Mouse (Mus musculus) embryonic fibroblast, embryonic 13.5 days (primary cell): ENCODE data around the gene Gm45713. TPM values are rescaled to one million over a fixed set of nuclear protein-coding genes. Genes with fewer than 3 reads are reported as not detected.
"Not testable (repeated sequence)": the region's sequence is repeated elsewhere in the genome, so short reads cannot be mapped to it uniquely, and the experiment has no call there.

Experiments
- H3K27ac ChIP-seq: 2 replicates; pipeline ENCODE4 v1.5.1; 2012; ENCODE audit warnings: low read length, control low read depth, inconsistent platforms; ENCODE audit not compliant: insufficient read depth
- H3K4me1 ChIP-seq: 2 replicates; pipeline ENCODE4 v1.6.1; 2011; ENCODE audit warnings: low read length; ENCODE audit not compliant: control insufficient read depth, insufficient read depth
- H3K4me3 ChIP-seq: 2 replicates; pipeline ENCODE4 v1.5.1; 2011; ENCODE audit warnings: mild to moderate bottlenecking, control low read depth, low read length; ENCODE audit not compliant: insufficient read depth
- CTCF ChIP-seq: IDR thresholded peaks from 2 replicates; pipeline ENCODE4 v1.5.1; 2011; ENCODE audit warnings: mild to moderate bottlenecking, control low read depth, low read length, moderate library complexity, borderline replicate concordance; ENCODE audit not compliant: insufficient read depth
- POLR2A ChIP-seq: IDR thresholded peaks from 2 replicates; pipeline ENCODE4 v1.6.1; 2011; ENCODE audit warnings: low read depth, mild to moderate bottlenecking, control low read depth, low read length, moderate library complexity
- polyA plus RNA-seq: library from polyadenylated mRNA; stranded (reverse); fragments of >200 nt; gene quantifications from 2 replicates; pipeline ENCODE4 v1.2.4, GENCODE M21; 2011; ENCODE audit warnings: low read depth; ENCODE audit not compliant: missing spikeins, insufficient read length

Gm45713 gene
- polyA plus RNA-seq, 1 experiment, result 1.8 TPM

DNA sequence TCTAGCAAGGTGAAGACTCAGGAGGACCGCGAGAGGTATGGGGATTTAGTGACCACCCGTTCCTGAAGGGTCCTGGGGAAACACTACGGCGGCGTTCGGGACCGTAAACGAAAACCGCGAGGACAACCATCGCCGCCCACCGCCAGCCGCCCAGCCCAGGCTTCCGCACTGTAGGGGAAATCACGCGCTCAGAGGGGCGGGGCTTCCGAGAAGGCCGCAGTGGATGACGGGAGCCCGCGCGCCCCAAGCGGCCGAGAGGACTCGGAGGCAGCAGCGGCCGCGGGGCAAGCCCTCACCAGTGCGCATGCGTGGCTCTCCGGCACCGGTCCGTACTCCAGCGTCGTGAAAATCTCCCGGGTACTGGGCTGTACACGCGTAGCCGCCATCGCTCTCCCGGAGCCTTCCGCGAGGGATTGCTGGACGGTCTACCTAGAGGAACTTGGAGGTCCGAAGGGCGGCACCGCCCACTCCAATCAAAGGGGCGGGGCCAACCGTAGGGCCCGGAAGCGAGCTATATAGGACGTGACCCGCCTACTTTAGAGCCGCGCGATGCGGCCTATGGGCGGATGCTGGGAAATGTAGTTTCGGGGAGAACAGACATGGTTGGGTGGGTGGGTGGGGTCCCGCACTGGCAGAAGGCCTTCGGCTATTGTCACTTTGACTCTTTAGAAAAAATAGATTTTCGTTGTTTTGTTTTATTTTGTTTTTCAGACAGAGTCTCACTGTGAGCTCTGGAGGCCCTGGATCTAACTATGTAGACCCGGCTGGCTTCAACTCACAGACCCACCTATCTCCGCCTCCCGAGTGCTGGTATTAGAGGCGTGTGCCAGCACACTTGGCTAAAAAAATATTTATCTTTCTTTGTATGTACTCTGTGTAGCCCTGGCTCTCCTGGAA, 18.3 kb upstream of the Gm45713 start, which contains the start of the genes Pih1d1 and Aldh16a1:
Pih1d1 (plus strand) TSS at position 208 of the 897 bp plus-strand sequence.
Aldh16a1 (minus strand) TSS at position 489 of the 897 bp plus-strand sequence.
- H3K4me1 ChIP-seq, result no peaks in the 10 kb centered on the region
- peak within 1 kb of the TSS; percentile 72 for H3K4me3 ChIP-seq
- H3K27ac ChIP-seq, result peak within 1 kb of the TSS; percentile 95
- TF ChIP-seq POLR2A, result peak; percentile 85
- TF ChIP-seq CTCF, result no peak

DNA sequence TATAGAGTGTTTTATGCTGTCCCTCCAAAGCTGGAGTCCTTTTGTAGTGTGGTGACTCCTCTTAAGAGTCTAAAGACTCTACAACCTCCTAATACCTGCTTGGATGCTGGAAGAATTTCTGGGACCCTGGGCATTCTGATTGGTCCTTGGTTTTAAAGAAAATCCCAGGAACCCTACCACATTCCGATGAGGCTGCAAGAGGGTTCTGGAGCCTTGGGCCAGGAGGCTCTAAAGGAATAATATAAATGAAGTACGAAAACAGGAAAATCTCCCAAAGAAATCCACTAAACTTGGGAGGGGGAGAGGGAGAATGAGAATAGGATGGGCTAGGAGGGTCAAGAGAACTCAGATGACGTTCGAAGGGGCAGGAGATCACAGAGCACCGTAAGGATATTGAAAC, 17.6 kb upstream of the Gm45713 start:
- no peaks in the 10 kb centered on the region for H3K4me1 ChIP-seq
- peak overlapping the region; percentile 83 for H3K27ac ChIP-seq
- H3K4me3 ChIP-seq, result peak overlapping the region; percentile 72
- TF ChIP-seq POLR2A (no peak; the same call in 1 of the 2 replicates), CTCF (no peak)

DNA sequence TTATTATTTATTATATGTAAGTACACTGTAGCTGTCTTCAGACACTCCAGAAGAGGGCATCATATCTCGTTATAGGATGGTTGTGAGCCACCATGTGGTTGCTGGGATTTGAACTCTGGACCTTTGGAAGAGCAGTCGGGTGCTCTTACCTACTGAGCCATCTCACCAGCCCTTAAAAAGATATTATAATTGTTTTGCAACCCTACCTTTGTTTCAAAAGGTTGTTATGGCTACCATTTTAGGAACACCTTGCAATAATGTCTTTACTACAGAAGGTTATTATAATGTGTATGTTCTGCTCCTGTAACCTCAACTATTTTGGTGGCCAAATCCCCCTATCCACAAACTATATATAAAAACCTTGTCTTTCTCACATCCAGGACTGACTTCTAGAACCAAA, 17.0 kb upstream of the Gm45713 start:
- not testable (repeated sequence) for H3K4me1 ChIP-seq, H3K27ac ChIP-seq, H3K4me3 ChIP-seq

DNA sequence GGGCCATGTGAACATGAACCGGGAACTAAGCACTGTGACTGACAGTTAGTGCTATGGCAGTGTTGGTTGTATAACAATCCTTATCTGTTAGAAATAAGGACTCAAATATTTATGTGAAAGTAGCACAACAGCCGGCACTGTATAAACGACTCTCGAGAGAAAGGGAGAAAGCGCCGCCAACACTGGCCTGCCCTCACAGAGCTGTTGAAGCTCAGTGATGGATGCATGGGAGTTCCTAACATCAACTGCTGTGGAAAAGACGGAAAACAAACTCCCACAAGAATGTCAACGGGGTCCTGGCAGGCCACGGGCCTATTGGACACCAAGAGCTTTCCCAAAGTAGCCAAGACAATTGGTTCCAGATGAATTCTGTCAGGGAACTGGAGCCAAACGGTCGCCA, 15.3 kb upstream of the Gm45713 start:
- Histone ChIP-seq H3K4me1 (no peaks in the 10 kb centered on the region), H3K4me3 (no peak overlapping the region), H3K27ac (no peak overlapping the region)
- no peak for TF ChIP-seq POLR2A
- TF ChIP-seq CTCF, result no peak

DNA sequence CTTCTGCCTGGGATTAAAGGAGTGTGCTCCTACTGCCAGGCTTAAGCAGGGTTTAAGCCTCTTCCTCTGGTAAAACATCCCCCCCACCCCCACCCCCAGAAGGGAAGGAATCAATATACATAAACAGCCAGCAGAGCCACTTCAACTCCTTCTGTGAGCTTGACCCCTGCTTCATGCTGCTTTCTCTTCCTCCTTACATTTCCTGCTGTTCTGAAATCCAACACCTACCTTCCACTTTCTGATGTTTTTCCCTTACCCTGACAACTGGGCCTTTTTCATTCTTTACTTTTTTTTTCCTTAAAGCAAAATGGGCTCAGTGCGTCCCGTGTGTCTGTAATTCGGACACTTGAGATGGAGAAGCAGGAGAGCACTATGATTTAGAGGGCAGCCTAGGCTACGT, 14.3 kb upstream of the Gm45713 start:
- Histone ChIP-seq H3K27ac (no peak overlapping the region), H3K4me1 (no peaks in the 10 kb centered on the region), H3K4me3 (no peak overlapping the region)
- TF ChIP-seq POLR2A (no peak), CTCF (no peak)

DNA sequence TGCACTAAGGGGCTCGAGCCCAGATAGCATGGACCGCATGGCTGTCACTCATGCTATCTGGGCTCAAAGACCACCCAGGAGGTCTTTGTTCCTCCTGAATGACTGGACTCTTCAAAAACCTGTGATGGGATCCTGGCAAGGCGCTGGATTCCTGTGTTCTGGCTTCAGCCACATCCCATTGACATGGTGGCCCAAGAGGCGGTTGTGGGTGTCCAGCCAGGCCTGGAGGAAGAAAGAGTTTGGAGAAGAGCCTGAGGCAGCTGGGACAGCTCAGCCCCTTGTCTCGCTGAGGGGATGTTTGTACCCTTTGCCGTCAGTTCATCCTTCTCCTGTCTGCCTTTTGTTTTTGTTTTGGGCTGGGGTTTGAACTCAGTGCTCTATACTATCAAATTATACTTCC, 13.5 kb upstream of the Gm45713 start:
- H3K27ac ChIP-seq, result no peak overlapping the region
- TF ChIP-seq POLR2A (no peak), CTCF (no peak)
- no peaks in the 10 kb centered on the region for H3K4me1 ChIP-seq

DNA sequence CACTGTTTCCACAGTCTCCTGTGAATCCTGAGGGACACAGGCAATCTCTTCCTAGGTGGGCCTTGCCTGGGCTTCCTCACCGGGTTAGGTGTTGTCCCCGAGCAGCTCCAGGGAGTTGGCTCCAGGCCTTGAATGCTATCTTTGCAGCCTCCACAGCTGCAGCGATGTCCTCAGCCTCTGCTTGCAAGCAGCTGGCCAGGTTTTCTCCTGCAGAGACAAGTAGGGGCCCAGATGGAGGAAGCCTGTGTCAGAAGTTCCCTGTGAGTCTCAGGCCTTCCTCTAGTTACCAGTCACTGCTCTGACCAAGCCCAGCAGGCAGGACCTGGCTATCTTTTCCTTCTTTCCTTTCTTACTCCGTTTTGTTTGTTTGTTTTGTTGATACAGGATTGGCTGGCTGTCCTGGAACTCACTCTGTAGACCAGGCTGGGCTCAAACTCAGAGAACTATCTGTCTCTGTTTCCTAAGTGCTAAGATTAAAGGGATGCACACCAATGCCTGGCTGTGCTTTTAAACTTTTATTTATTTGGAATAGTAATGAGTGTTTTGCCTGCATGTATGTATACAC, 12.6 kb upstream of the Gm45713 start:
- no peak for TF ChIP-seq CTCF

More for the DNA sequence above, 13.5 kb upstream of the Gm45713 start:
- H3K4me3 ChIP-seq, result no peak overlapping the region

DNA sequence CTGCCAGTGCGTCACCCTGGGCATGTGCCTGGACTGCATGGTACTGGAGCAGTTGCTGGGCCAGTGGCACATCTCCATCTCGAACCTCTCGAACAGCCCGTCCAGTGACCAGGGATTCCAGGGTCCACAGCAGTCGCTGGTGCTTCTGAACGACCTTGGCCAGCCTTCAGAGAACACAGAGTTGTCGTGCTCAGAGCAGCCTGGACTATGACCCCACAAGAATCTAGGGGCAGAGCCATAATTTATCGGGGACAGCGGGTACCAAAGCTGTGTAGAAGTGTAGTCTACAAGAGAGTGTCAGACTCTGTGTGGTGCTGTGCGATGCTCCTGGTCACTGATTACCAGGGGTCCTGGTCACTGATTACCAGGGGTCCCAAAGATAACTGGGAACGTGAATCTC, 11.9 kb upstream of the Gm45713 start:
- Histone ChIP-seq H3K27ac (no peak overlapping the region), H3K4me1 (no peaks in the 10 kb centered on the region), H3K4me3 (no peak overlapping the region)
- TF ChIP-seq POLR2A (no peak), CTCF (no peak)

More for the DNA sequence above, 12.6 kb upstream of the Gm45713 start:
- Histone ChIP-seq H3K4me3 (no peak overlapping the region), H3K4me1 (no peaks in the 10 kb centered on the region), H3K27ac (no peak overlapping the region)

DNA sequence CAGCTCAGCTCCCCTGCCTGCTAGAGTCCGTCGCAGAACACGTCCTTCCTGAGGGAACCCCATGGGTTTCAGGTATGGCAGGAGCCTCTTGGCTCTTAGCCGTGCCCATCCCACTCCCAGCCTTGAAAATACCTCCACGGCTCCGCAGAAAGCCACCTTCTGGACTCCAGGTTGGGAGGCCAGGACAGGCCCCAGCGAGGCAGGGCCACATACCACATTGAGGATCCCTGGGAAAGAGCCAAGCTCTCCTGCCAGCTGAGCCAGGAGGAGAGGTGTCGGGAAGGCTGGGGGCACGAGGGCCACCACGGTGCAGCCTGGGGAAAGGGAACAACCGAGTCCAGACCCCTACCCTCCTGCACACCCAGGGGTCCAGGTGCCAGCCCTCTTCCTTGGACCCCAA, 11.2 kb upstream of the Gm45713 start:
- Histone ChIP-seq H3K27ac (no peak overlapping the region), H3K4me1 (no peaks in the 10 kb centered on the region), H3K4me3 (no peak overlapping the region)
- TF ChIP-seq CTCF (no peak), POLR2A (no peak)

DNA sequence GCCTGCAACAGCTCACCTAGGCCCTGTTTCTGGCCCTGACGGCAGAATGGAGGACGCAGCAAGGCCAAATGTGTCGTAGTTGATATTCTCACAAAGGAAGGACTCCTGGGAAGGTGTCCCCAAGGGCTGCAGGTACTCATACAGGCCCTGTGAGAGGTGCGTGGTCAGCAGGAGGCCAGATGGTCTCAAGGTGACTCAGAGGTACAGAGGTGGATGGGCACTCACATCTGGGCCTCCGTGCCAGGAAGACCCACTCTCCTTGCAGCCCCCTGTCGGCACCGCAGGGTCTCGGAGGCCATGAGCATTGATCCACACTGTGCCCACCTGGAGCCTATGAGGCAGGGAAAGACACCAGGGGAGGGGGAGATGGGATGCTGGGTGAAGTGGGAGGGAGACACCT, 9.4 kb upstream of the Gm45713 start:
- H3K4me3 ChIP-seq, result no peak overlapping the region
- no peaks in the 10 kb centered on the region for H3K4me1 ChIP-seq
- no peak overlapping the region for H3K27ac ChIP-seq
- TF ChIP-seq POLR2A (no peak), CTCF (no peak)
